Mouse (Mus musculus): ENCODE results near the gene Fam83b. TPM values are rescaled to one million over a fixed set of nuclear protein-coding genes. Genes with fewer than 3 reads are reported as not detected.

Fam83b gene
- total and polyA plus RNA-seq, 3 experiments, result not detected

- no peak overlapping the region for H3K9ac ChIP-seq (ENCODE audit: control insufficient read depth, low read depth, low read length, poor library complexity, severe bottlenecking)
- no peaks in the 10 kb centered on the region for H3K27me3 ChIP-seq (ENCODE audit: control insufficient read depth in 1 of 2, insufficient read depth in 2 of 2, low read length in 2 of 2)
- no peak for DNase-seq (ENCODE audit: low read depth, low spot score)
- no peaks in the 10 kb centered on the region for H3K36me3 ChIP-seq (ENCODE audit: control insufficient read depth in 1 of 2, insufficient read depth in 2 of 2, low read length in 2 of 2)
- no peaks in the 10 kb centered on the region for H3K4me1 ChIP-seq (ENCODE audit: control insufficient read depth in 1 of 2, insufficient read depth in 2 of 2, low read length in 2 of 2)
- no peak overlapping the region for H3K27ac ChIP-seq (ENCODE audit: control insufficient read depth, low read depth, low read length)
- TF ChIP-seq NRF1 (IDR thresholded peaks at IDR 0.05; ENCODE audit: insufficient read depth, low read depth, low read length, poor library complexity, severe bottlenecking) (no peak), MEF2A (IDR thresholded peaks at IDR 0.05; ENCODE audit: extremely low read depth, insufficient replicate concordance, low read depth, low read length, poor library complexity, severe bottlenecking) (no peak), POLR2AphosphoS2 (IDR thresholded peaks at IDR 0.05; ENCODE audit: low read length) (no peak), MAX (IDR thresholded peaks at IDR 0.05; ENCODE audit: low read length) (no peak), GATA1 (IDR thresholded peaks at IDR 0.05; ENCODE audit: low read depth, low read length) (no peak), USF2 (IDR thresholded peaks at IDR 0.05; ENCODE audit: borderline replicate concordance in 1 of 2, insufficient read depth in 1 of 2, low read depth in 1 of 2, low read length in 2 of 2) (no peak), POLR2A (IDR thresholded peaks at IDR 0.05; ENCODE audit: control insufficient read depth in 1 of 2, insufficient read depth in 1 of 2, low read depth in 1 of 2, low read length in 2 of 2, poor library complexity in 1 of 2) (no peak), ZNF384 (IDR thresholded peaks at IDR 0.05; ENCODE audit: low read depth, low read length) (no peak), CTCF (IDR thresholded peaks at IDR 0.05 in 2 of 3, conservative IDR thresholded peaks at IDR 0.05 in 1 of 3; ENCODE audit: control insufficient read depth in 1 of 3, insufficient read depth in 1 of 3, low read depth in 2 of 3, low read length in 3 of 3, poor library complexity in 1 of 3, severe bottlenecking in 1 of 3) (no peak), RCOR1 (IDR thresholded peaks at IDR 0.05; ENCODE audit: low read depth, low read length) (no peak)
- no peaks in the 10 kb centered on the region for H3K9me3 ChIP-seq (replicated peaks; ENCODE audit: insufficient read depth, low read length)
- H3K4me3 ChIP-seq (ENCODE audit: control insufficient read depth in 1 of 2, insufficient read depth in 1 of 2, low read depth in 2 of 2, low read length in 2 of 2), result no peak overlapping the region
- no peaks in the 10 kb centered on the region for H3K79me2 ChIP-seq (ENCODE audit: control insufficient read depth, insufficient read depth, low read length, poor library complexity)
Observed at GRCm38 (mm10) chr9:76539271-76539670, 27.6 kb downstream of the Fam83b start.

- H3K27ac ChIP-seq (ENCODE audit: control insufficient read depth, low read depth, low read length), result no peak overlapping the region
- no peaks in the 10 kb centered on the region for H3K36me3 ChIP-seq (ENCODE audit: control insufficient read depth in 1 of 2, insufficient read depth in 2 of 2, low read length in 2 of 2)
- no peaks in the 10 kb centered on the region for H3K9me3 ChIP-seq (replicated peaks; ENCODE audit: insufficient read depth, low read length)
- H3K27me3 ChIP-seq (ENCODE audit: control insufficient read depth in 1 of 2, insufficient read depth in 2 of 2, low read length in 2 of 2), result no peaks in the 10 kb centered on the region
- H3K9ac ChIP-seq (ENCODE audit: control insufficient read depth, low read depth, low read length, poor library complexity, severe bottlenecking), result no peak overlapping the region
- no peak for TF ChIP-seq ZMIZ1 (IDR thresholded peaks at IDR 0.05; ENCODE audit: low read depth, low read length)
- no peak for TF ChIP-seq USF2 (IDR thresholded peaks at IDR 0.05; ENCODE audit: borderline replicate concordance in 1 of 2, insufficient read depth in 1 of 2, low read depth in 1 of 2, low read length in 2 of 2)
- TF ChIP-seq RAD21 (IDR thresholded peaks at IDR 0.05; ENCODE audit: low read depth, low read length), result no peak
- TF ChIP-seq HCFC1 (IDR thresholded peaks at IDR 0.05; ENCODE audit: low read depth, low read length), result no peak
- TF ChIP-seq MAFK (IDR thresholded peaks at IDR 0.05; ENCODE audit: borderline replicate concordance, low read depth, low read length), result no peak
- TF ChIP-seq UBTF (IDR thresholded peaks at IDR 0.05; ENCODE audit: borderline replicate concordance, insufficient read depth, low read depth, low read length), result no peak
- TF ChIP-seq CTCF (IDR thresholded peaks at IDR 0.05 in 2 of 3, conservative IDR thresholded peaks at IDR 0.05 in 1 of 3; ENCODE audit: control insufficient read depth in 1 of 3, insufficient read depth in 1 of 3, low read depth in 2 of 3, low read length in 3 of 3, poor library complexity in 1 of 3, severe bottlenecking in 1 of 3), result no peak
- no peak for TF ChIP-seq MXI1 (IDR thresholded peaks at IDR 0.05; ENCODE audit: low read depth, low read length)
- no peak for TF ChIP-seq TBP (IDR thresholded peaks at IDR 0.05; ENCODE audit: low read depth, low read length)
- TF ChIP-seq MYC (IDR thresholded peaks at IDR 0.05; ENCODE audit: low read depth, low read length), result no peak
- no peak for TF ChIP-seq ZKSCAN1 (IDR thresholded peaks at IDR 0.05; ENCODE audit: low read depth, low read length)
- TF ChIP-seq ZNF384 (IDR thresholded peaks at IDR 0.05; ENCODE audit: low read depth, low read length), result no peak
- TF ChIP-seq ELF1 (IDR thresholded peaks at IDR 0.05; ENCODE audit: low read depth, low read length), result no peak
- TF ChIP-seq SIN3A (IDR thresholded peaks at IDR 0.05; ENCODE audit: low read length), result no peak
- no peak for TF ChIP-seq KAT2A (conservative IDR thresholded peaks at IDR 0.05; ENCODE audit: low read depth, low read length)
- no peak for TF ChIP-seq NELFE (IDR thresholded peaks at IDR 0.05; ENCODE audit: low read depth, low read length)
- no peaks in the 10 kb centered on the region for H3K4me1 ChIP-seq (ENCODE audit: control insufficient read depth in 1 of 2, insufficient read depth in 2 of 2, low read length in 2 of 2)
- DNase-seq (ENCODE audit: low read depth, low spot score), result no peak
- no peak overlapping the region for H3K4me3 ChIP-seq (ENCODE audit: control insufficient read depth in 1 of 2, insufficient read depth in 1 of 2, low read depth in 2 of 2, low read length in 2 of 2)
- H3K79me2 ChIP-seq (ENCODE audit: control insufficient read depth, insufficient read depth, low read length, poor library complexity), result no peaks in the 10 kb centered on the region
Observed at GRCm38 (mm10) chr9:76536032-76536431, 30.9 kb downstream of the Fam83b start.

Data from MEL (cell line).